Mouse (Mus musculus): ENCODE data around the gene Ank2. TPM values are rescaled to one million over a fixed set of nuclear protein-coding genes. Genes with fewer than 3 reads are reported as not detected.

Gene Ank2
- polyA plus RNA-seq, 1 experiment from 2014 or later: 78.8 TPM

DNA sequence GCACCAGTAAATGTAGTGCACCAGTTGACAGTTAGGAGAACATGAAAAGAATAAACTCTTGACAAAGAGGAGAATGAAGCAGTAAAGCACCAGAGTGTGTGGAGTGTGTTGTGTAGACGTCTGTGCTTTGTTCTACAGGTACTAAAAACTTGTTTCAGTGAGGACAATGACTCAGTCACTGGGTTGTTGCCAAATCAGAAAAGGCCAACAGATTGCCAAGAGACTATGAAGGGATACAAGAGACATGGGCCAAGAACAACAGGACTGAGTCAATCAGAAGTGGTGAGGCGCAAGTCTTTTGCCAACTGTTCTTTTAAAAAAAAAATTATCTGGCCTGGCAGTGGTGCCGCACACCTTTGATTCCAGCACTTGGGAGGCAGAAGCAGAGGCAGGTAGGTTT is 509.2 kb downstream of the Ank2 start:
- no peak overlapping the region for H3K27ac ChIP-seq (ENCODE audit: low read depth, low read length)
- H3K36me3 ChIP-seq (ENCODE audit: control insufficient read depth, insufficient read depth, low read length): no peaks in the 10 kb centered on the region
- no peaks in the 10 kb centered on the region for H3K9me3 ChIP-seq (ENCODE audit: control insufficient read depth, low read length)
- ATAC-seq (replicated peaks; ENCODE audit: low FRiP score) (no peak), DNase-seq (ENCODE audit: low spot score) (no peak)
- no peak overlapping the region for H3K4me3 ChIP-seq (ENCODE audit: low read depth, low read length)
- H3K4me2 ChIP-seq (ENCODE audit: low read depth, low read length, severe bottlenecking): no peak overlapping the region
- H3K4me1 ChIP-seq (replicated peaks; ENCODE audit: control insufficient read depth, insufficient read depth, low read length): no peaks in the 10 kb centered on the region; the same call in 1 of the 2 replicates
- H3K9ac ChIP-seq (ENCODE audit: low read length): no peak overlapping the region
- H3K27me3 ChIP-seq (ENCODE audit: control insufficient read depth, insufficient read depth, low read length): no peaks in the 10 kb centered on the region
- WGBS: 90% methylated on average over 3 of the region's 3 CpGs

DNA sequence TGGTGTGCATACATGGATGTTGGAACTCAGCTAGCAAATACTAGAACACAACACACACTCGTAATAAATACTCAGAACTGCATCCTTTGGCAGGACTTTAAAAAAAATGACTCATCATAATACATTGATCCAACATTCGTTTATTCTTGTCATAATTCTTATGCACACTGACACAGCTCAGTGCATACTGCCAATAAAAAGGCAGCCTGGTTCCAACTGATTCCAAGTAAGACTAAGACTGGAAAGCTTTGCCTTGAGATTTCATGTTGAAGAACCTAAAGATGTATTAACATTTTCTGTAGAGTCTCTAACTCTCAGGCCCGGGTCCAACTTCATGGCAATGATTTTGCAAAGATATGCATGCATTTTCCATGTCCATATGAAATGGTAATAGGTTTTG is 512.5 kb downstream of the Ank2 start:
- no peaks in the 10 kb centered on the region for H3K4me1 ChIP-seq (replicated peaks; ENCODE audit: control insufficient read depth, insufficient read depth, low read length)
- no peak overlapping the region for H3K4me2 ChIP-seq (ENCODE audit: low read depth, low read length, severe bottlenecking)
- no peaks in the 10 kb centered on the region for H3K9me3 ChIP-seq (ENCODE audit: control insufficient read depth, low read length)
- H3K36me3 ChIP-seq (ENCODE audit: control insufficient read depth, insufficient read depth, low read length): peaks cover 2% of the 10 kb centered on the region; the same call in 1 of the 2 replicates
- no peak overlapping the region for H3K27ac ChIP-seq (ENCODE audit: low read depth, low read length)
- H3K4me3 ChIP-seq (ENCODE audit: low read depth, low read length): no peak overlapping the region
- no peak overlapping the region for H3K9ac ChIP-seq (ENCODE audit: low read length)
- 89% methylated on average over 3 of the region's 3 CpGs for whole genome bisulfite sequencing
- no peaks in the 10 kb centered on the region for H3K27me3 ChIP-seq (ENCODE audit: control insufficient read depth, insufficient read depth, low read length)
- DNase-seq (ENCODE audit: low spot score) (no peak), ATAC-seq (replicated peaks; ENCODE audit: low FRiP score) (no peak)

DNA sequence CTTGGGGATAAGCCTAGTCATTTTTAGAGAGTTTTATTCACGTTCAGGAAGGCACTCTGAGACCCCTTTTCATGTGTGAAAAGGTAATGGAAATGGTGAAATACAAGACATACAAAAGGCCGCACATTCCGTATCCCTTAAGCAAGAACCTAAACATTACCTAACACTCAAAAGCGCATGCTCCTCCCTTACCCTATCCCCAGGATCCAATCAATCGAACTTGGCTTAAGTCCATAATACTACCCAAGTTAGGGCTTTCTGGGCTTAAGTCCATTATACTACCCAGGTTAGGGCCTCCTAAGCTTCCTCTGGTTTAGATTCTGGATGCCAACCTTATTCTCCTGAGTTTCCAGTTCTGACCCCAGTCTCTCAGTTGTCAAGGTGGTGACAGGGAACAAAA is 516.3 kb downstream of the Ank2 start:
- DNase-seq (ENCODE audit: low spot score) (no peak), ATAC-seq (replicated peaks; ENCODE audit: low FRiP score) (no peak)
- Histone ChIP-seq H3K27me3 (ENCODE audit: control insufficient read depth, insufficient read depth, low read length) (no peaks in the 10 kb centered on the region), H3K27ac (ENCODE audit: low read depth, low read length) (no peak overlapping the region), H3K36me3 (ENCODE audit: control insufficient read depth, insufficient read depth, low read length) (peaks cover 2% of the 10 kb centered on the region; the same call in 1 of the 2 replicates), H3K4me1 (replicated peaks; ENCODE audit: control insufficient read depth, insufficient read depth, low read length) (no peaks in the 10 kb centered on the region), H3K4me2 (ENCODE audit: low read depth, low read length, severe bottlenecking) (no peak overlapping the region), H3K4me3 (ENCODE audit: low read depth, low read length) (no peak overlapping the region), H3K9me3 (ENCODE audit: control insufficient read depth, low read length) (no peaks in the 10 kb centered on the region), H3K9ac (ENCODE audit: low read length) (no peak overlapping the region)
- 88% methylated on average over 5 of the region's 5 CpGs for WGBS

DNA sequence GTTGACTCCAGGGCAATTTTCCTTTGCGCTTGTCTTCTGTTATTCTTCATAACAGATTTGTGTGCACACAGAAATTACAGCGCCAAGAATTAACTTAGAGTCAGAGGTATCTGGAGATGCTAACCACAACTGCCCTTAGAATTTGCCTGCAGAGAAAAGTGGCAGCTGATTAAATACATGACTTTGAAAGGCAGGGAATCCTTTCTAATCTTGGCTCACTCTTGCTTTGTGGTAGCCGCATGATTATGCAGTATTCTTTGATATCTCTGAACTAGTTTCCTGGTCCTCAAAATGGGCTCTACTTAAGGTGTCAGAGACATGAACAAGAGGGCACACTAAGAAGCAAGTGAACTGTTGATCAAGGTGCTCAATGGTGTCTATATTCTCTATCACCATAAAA is 518.0 kb downstream of the Ank2 start:
- no peak overlapping the region for H3K4me2 ChIP-seq (ENCODE audit: low read depth, low read length, severe bottlenecking)
- H3K9me3 ChIP-seq (ENCODE audit: control insufficient read depth, low read length): no peaks in the 10 kb centered on the region
- H3K27ac ChIP-seq (ENCODE audit: low read depth, low read length): no peak overlapping the region
- no peaks in the 10 kb centered on the region for H3K27me3 ChIP-seq (ENCODE audit: control insufficient read depth, insufficient read depth, low read length)
- ATAC-seq (replicated peaks; ENCODE audit: low FRiP score): no peak
- no peak for DNase-seq (ENCODE audit: low spot score)
- H3K9ac ChIP-seq (ENCODE audit: low read length): no peak overlapping the region
- WGBS: 95% methylated on average over 3 of the region's 3 CpGs
- H3K4me3 ChIP-seq (ENCODE audit: low read depth, low read length): no peak overlapping the region
- peaks cover 2% of the 10 kb centered on the region; the same call in 1 of the 2 replicates for H3K36me3 ChIP-seq (ENCODE audit: control insufficient read depth, insufficient read depth, low read length)
- no peaks in the 10 kb centered on the region for H3K4me1 ChIP-seq (replicated peaks; ENCODE audit: control insufficient read depth, insufficient read depth, low read length)

DNA sequence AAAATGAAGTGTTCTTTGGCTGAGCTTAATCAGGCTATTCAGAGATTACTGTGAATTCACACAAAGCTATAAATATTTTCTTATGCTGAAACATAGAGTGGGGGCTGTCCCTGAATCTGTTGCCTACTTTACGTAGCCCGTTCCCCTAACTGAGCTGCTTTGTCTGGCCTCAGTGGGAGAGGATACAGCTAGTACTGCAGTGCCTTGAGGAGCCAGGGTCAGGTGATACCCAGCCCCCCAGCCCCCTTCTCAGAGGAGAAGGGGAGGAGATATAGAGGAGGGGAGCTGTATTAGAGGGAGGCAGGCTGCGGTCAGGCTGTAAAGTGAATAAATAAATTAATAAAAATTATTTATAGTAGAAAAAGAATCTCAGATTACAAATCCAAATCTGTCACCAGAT is 519.5 kb downstream of the Ank2 start:
- WGBS: 68% methylated on average over 3 of the region's 3 CpGs

DNA sequence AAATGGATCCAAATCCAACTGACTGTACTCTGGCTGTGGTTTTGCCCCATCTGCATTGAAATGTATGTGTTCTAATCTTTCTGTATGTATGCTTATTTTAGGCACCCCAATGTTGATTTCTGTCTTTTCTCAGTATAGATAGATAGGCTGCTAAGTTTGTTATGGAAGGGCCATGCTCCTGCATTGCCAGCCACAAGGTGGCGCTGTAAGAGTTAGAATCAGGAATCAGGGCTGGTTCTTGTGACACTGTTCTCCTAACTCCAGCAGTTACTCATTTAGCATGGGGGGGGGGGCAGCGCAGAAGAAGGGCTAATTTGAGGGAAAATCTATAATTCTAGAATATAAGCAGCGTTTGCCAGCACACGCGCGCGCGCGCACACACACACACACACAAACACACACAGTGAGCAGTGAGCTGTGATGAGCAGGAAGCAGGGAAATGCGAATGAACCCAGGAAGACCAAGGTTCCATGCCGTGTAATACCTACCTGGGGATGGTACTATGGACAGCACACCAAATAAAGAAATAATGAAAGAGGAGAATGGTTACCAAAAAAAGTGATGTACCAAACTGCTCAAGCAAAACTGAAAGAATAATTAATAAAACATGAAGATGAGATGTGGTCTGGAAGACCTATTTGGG is 520.3 kb downstream of the Ank2 start:
- DNase-seq (ENCODE audit: low spot score) (peak; percentile 83), ATAC-seq (replicated peaks; ENCODE audit: low FRiP score) (peak; percentile 65)
- H3K4me2 ChIP-seq (ENCODE audit: low read depth, low read length, severe bottlenecking): no peak overlapping the region
- H3K36me3 ChIP-seq (ENCODE audit: control insufficient read depth, insufficient read depth, low read length): peaks cover 2% of the 10 kb centered on the region; the same call in 1 of the 2 replicates
- no peak overlapping the region for H3K9ac ChIP-seq (ENCODE audit: low read length)
- no peaks in the 10 kb centered on the region for H3K9me3 ChIP-seq (ENCODE audit: control insufficient read depth, low read length)
- H3K4me1 ChIP-seq (replicated peaks; ENCODE audit: control insufficient read depth, insufficient read depth, low read length): no peaks in the 10 kb centered on the region
- H3K27ac ChIP-seq (ENCODE audit: low read depth, low read length): no peak overlapping the region
- H3K4me3 ChIP-seq (ENCODE audit: low read depth, low read length): no peak overlapping the region
- WGBS: 64% methylated on average over 11 of the region's 11 CpGs
- H3K27me3 ChIP-seq (ENCODE audit: control insufficient read depth, insufficient read depth, low read length): no peaks in the 10 kb centered on the region

More for the DNA sequence above, 519.5 kb downstream of the Ank2 start:
- ATAC-seq (replicated peaks; ENCODE audit: low FRiP score) (peak; percentile 61), DNase-seq (ENCODE audit: low spot score) (no peak)
- Histone ChIP-seq H3K9me3 (ENCODE audit: control insufficient read depth, low read length) (no peaks in the 10 kb centered on the region), H3K4me1 (replicated peaks; ENCODE audit: control insufficient read depth, insufficient read depth, low read length) (no peaks in the 10 kb centered on the region), H3K4me3 (ENCODE audit: low read depth, low read length) (no peak overlapping the region), H3K9ac (ENCODE audit: low read length) (no peak overlapping the region), H3K36me3 (ENCODE audit: control insufficient read depth, insufficient read depth, low read length) (peaks cover 2% of the 10 kb centered on the region; the same call in 1 of the 2 replicates), H3K27me3 (ENCODE audit: control insufficient read depth, insufficient read depth, low read length) (no peaks in the 10 kb centered on the region), H3K27ac (ENCODE audit: low read depth, low read length) (no peak overlapping the region), H3K4me2 (ENCODE audit: low read depth, low read length, severe bottlenecking) (no peak overlapping the region)

DNA sequence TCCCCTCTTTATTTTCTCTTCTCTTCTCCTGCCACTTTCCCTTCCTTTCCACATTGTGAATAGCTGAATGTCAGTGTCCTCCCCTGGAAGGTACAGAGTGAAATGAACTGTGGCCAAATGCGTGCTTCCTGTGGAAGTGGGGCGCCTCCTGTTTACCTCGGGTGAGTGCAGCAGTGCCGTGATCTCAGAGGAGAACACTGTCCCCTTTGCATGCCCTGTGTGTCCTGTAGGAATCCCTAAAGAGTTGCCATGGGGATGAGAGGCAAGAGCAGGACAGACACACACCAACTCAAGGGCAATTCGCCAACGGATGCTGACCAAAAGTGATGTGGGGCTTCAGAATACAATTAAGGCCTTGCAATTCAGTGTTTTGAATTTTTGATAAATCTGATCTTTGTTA is 521.8 kb downstream of the Ank2 start:
- peaks cover 2% of the 10 kb centered on the region; the same call in 1 of the 2 replicates for H3K36me3 ChIP-seq (ENCODE audit: control insufficient read depth, insufficient read depth, low read length)
- H3K27ac ChIP-seq (ENCODE audit: low read depth, low read length): no peak overlapping the region
- H3K4me1 ChIP-seq (replicated peaks; ENCODE audit: control insufficient read depth, insufficient read depth, low read length): no peaks in the 10 kb centered on the region
- H3K4me2 ChIP-seq (ENCODE audit: low read depth, low read length, severe bottlenecking): no peak overlapping the region
- no peaks in the 10 kb centered on the region for H3K9me3 ChIP-seq (ENCODE audit: control insufficient read depth, low read length)
- H3K4me3 ChIP-seq (ENCODE audit: low read depth, low read length): no peak overlapping the region
- H3K27me3 ChIP-seq (ENCODE audit: control insufficient read depth, insufficient read depth, low read length): no peaks in the 10 kb centered on the region
- WGBS: 84% methylated on average over 6 of the region's 6 CpGs
- ATAC-seq (replicated peaks; ENCODE audit: low FRiP score) (no peak), DNase-seq (ENCODE audit: low spot score) (no peak)
- H3K9ac ChIP-seq (ENCODE audit: low read length): no peak overlapping the region

DNA sequence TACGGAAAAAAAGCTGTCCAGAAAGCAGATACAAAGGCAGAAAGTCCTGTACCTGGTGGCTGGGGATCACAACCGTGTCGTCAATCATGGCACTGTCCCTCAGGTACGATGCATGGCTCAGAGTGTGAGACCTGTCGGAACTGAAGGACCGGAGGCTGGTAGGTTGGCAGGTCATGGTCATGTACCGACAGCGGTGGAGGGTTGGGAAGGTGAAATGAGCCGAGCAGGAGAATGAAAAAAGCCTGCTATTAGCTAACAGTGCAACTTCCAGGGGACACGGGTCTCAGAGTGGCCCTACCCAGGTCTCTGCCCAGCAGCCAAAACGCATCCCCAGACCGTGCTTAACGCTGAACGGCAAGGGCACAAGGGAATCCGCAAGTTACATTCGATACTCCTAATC is 522.4 kb downstream of the Ank2 start:
- no peaks in the 10 kb centered on the region for H3K9me3 ChIP-seq (ENCODE audit: control insufficient read depth, low read length)
- no peak overlapping the region for H3K9ac ChIP-seq (ENCODE audit: low read length)
- no peaks in the 10 kb centered on the region for H3K27me3 ChIP-seq (ENCODE audit: control insufficient read depth, insufficient read depth, low read length)
- 87% methylated on average over 16 of the region's 16 CpGs for WGBS
- H3K36me3 ChIP-seq (ENCODE audit: control insufficient read depth, insufficient read depth, low read length): peaks cover 2% of the 10 kb centered on the region; the same call in 1 of the 2 replicates
- H3K4me1 ChIP-seq (replicated peaks; ENCODE audit: control insufficient read depth, insufficient read depth, low read length): no peaks in the 10 kb centered on the region
- no peak overlapping the region for H3K27ac ChIP-seq (ENCODE audit: low read depth, low read length)
- H3K4me3 ChIP-seq (ENCODE audit: low read depth, low read length): no peak overlapping the region
- ATAC-seq (replicated peaks; ENCODE audit: low FRiP score) (no peak), DNase-seq (ENCODE audit: low spot score) (no peak)
- H3K4me2 ChIP-seq (ENCODE audit: low read depth, low read length, severe bottlenecking): no peak overlapping the region

DNA sequence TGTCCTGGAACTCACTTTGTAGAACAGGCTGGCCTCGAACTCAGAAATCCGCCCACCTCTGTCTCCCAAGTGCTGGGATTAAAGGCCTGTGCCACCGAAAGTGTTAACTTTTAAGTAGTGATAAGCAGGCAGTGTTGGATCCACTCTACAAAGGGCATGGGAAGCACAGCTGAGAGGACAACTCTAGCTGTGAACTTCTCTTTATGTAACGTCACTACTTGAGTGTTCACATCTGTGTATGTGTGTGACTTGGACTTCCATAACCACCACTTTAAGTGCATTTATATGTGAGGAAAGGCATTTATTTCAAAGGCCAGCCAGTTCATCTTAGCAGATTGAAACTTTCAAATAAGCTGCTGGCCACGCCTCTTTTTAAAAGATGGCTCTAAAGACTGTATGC is 523.7 kb downstream of the Ank2 start:
- ATAC-seq (replicated peaks; ENCODE audit: low FRiP score): no peak
- H3K9me3 ChIP-seq (ENCODE audit: control insufficient read depth, low read length): no peaks in the 10 kb centered on the region

More for the DNA sequence above, 523.7 kb downstream of the Ank2 start:
- Histone ChIP-seq H3K36me3 (ENCODE audit: control insufficient read depth, insufficient read depth, low read length) (no peaks in the 10 kb centered on the region), H3K27me3 (ENCODE audit: control insufficient read depth, insufficient read depth, low read length) (no peaks in the 10 kb centered on the region), H3K9ac (ENCODE audit: low read length) (no peak overlapping the region), H3K4me1 (replicated peaks; ENCODE audit: control insufficient read depth, insufficient read depth, low read length) (no peaks in the 10 kb centered on the region), H3K27ac (ENCODE audit: low read depth, low read length) (no peak overlapping the region), H3K4me3 (ENCODE audit: low read depth, low read length) (no peak overlapping the region), H3K4me2 (ENCODE audit: low read depth, low read length, severe bottlenecking) (no peak overlapping the region)
- no peak for DNase-seq (ENCODE audit: low spot score)
- 81% methylated on average over 5 of the region's 5 CpGs for WGBS
